Mouse (Mus musculus): ENCODE results near the gene Shox2. TPM values are rescaled to one million over a fixed set of nuclear protein-coding genes. Genes with fewer than 3 reads are reported as not detected.

Gene Shox2
- polyA plus RNA-seq (2015; fragmentation: Nextera tagmentation; extraction: Ambion mirVana): 33.9 and 34.1 TPM in 2 replicates

GRCm38 (mm10) chr3:66981706-66982105, at the start of gene Shox2:
TSS of gene Shox2 (minus strand) at chr3:66981771.
- Histone ChIP-seq H3K27ac (peak within 1 kb of the TSS; percentile 88), H3K9ac (peak within 1 kb of the TSS; percentile 58), H3K27me3 (peaks cover 48% of the 10 kb centered on the region), H3K4me3 (peak within 1 kb of the TSS; percentile 62), H3K36me3 (no peaks in the 10 kb centered on the region), H3K4me2 (peak within 1 kb of the TSS; percentile 83), H3K4me1 (peaks cover 32% of the 10 kb centered on the region), H3K9me3 (no peaks in the 10 kb centered on the region)
- no peak for ATAC-seq (ENCODE audit: insufficient number of reproducible peaks, low FRiP score, low TSS enrichment, low read depth)
- WGBS: 0% methylated on average over 15 of the region's 15 CpGs

- no peaks in the 10 kb centered on the region for H3K4me1 ChIP-seq
- H3K9ac ChIP-seq: no peak overlapping the region
- WGBS: 78% methylated on average over 1 of the region's 1 CpGs
- no peak for ATAC-seq (ENCODE audit: insufficient number of reproducible peaks, low FRiP score, low TSS enrichment, low read depth)
- H3K4me2 ChIP-seq: no peak overlapping the region
- H3K36me3 ChIP-seq: peaks cover 27% of the 10 kb centered on the region
- H3K9me3 ChIP-seq: no peaks in the 10 kb centered on the region
- H3K27ac ChIP-seq: no peak overlapping the region
- H3K27me3 ChIP-seq: no peaks in the 10 kb centered on the region
- no peak overlapping the region for H3K4me3 ChIP-seq
Measured at GRCm38 (mm10) chr3:66996820-66997219, 15.2 kb upstream of the Shox2 start.

GRCm38 (mm10) chr3:66986287-66986560, 4.7 kb upstream of the Shox2 start:
- Histone ChIP-seq H3K27ac (peak overlapping the region; percentile 62; the same call in 1 of the 2 replicates), H3K4me2 (peak overlapping the region; percentile 58), H3K4me3 (peak overlapping the region; percentile 82), H3K4me1 (peaks cover 15% of the 10 kb centered on the region), H3K27me3 (peaks cover 10% of the 10 kb centered on the region), H3K9ac (peak overlapping the region; percentile 74), H3K9me3 (no peaks in the 10 kb centered on the region), H3K36me3 (no peaks in the 10 kb centered on the region)
- ATAC-seq (ENCODE audit: insufficient number of reproducible peaks, low FRiP score, low TSS enrichment, low read depth): no peak; the same call in 1 of the 2 replicates
- WGBS: 6% methylated on average over 1 of the region's 1 CpGs

GRCm38 (mm10) chr3:66985539-66986286, 4.1 kb upstream of the Shox2 start:
- peak; percentile 88 for ATAC-seq (ENCODE audit: insufficient number of reproducible peaks, low FRiP score, low TSS enrichment, low read depth)
- H3K4me2 ChIP-seq: peak overlapping the region; percentile 58
- peaks cover 16% of the 10 kb centered on the region for H3K27me3 ChIP-seq
- no peaks in the 10 kb centered on the region for H3K36me3 ChIP-seq
- peaks cover 20% of the 10 kb centered on the region for H3K4me1 ChIP-seq
- H3K4me3 ChIP-seq: peak overlapping the region; percentile 82
- H3K9me3 ChIP-seq: no peaks in the 10 kb centered on the region
- WGBS: 0% methylated on average over 60 of the region's 60 CpGs
- H3K9ac ChIP-seq: peak overlapping the region; percentile 74
- peak overlapping the region; percentile 62 for H3K27ac ChIP-seq

GRCm38 (mm10) chr3:66983481-66983880, 1.9 kb upstream of the Shox2 start:
- no peak overlapping the region for H3K4me2 ChIP-seq
- no peaks in the 10 kb centered on the region for H3K36me3 ChIP-seq
- H3K9ac ChIP-seq: no peak overlapping the region
- peaks cover 28% of the 10 kb centered on the region for H3K4me1 ChIP-seq
- no peak overlapping the region for H3K4me3 ChIP-seq
- no peak for ATAC-seq (ENCODE audit: insufficient number of reproducible peaks, low FRiP score, low TSS enrichment, low read depth)
- WGBS: 22% methylated on average over 3 of the region's 3 CpGs
- no peaks in the 10 kb centered on the region for H3K9me3 ChIP-seq
- H3K27me3 ChIP-seq: peaks cover 35% of the 10 kb centered on the region
- H3K27ac ChIP-seq: no peak overlapping the region

- Histone ChIP-seq H3K4me2 (peak overlapping the region; percentile 83), H3K9ac (0 out of 2 replicates have a peak overlapping the region, but pooled peaks have one; percentile 4), H3K9me3 (no peaks in the 10 kb centered on the region), H3K27me3 (peaks cover 45% of the 10 kb centered on the region), H3K4me1 (peaks cover 32% of the 10 kb centered on the region), H3K36me3 (no peaks in the 10 kb centered on the region), H3K27ac (peak overlapping the region; percentile 88), H3K4me3 (peak overlapping the region; percentile 62)
- WGBS: under 1% methylated on average over 29 of the region's 29 CpGs
- ATAC-seq (ENCODE audit: insufficient number of reproducible peaks, low FRiP score, low TSS enrichment, low read depth): no peak
Measured at GRCm38 (mm10) chr3:66982181-66982911, 775 bp upstream of the Shox2 start.

GRCm38 (mm10) chr3:66981101-66981661, 390 bp downstream of the Shox2 start, which contains the start of gene Rsrc1:
TSS of gene Rsrc1 (plus strand) at chr3:66981390.
- H3K9me3 ChIP-seq: no peaks in the 10 kb centered on the region
- peak within 1 kb of the TSS; percentile 58 for H3K9ac ChIP-seq
- WGBS: under 1% methylated on average over 49 of the region's 62 CpGs
- peak within 1 kb of the TSS; percentile 83 for H3K4me2 ChIP-seq
- no peaks in the 10 kb centered on the region for H3K36me3 ChIP-seq
- peaks cover 51% of the 10 kb centered on the region for H3K27me3 ChIP-seq
- ATAC-seq (ENCODE audit: insufficient number of reproducible peaks, low FRiP score, low TSS enrichment, low read depth): no peak; the same call in 1 of the 2 replicates
- H3K4me3 ChIP-seq: peak within 1 kb of the TSS; percentile 62
- H3K27ac ChIP-seq: peak within 1 kb of the TSS; percentile 88
- H3K4me1 ChIP-seq: peaks cover 28% of the 10 kb centered on the region

- no peaks in the 10 kb centered on the region for H3K36me3 ChIP-seq
- H3K4me1 ChIP-seq: peaks cover 26% of the 10 kb centered on the region
- H3K27me3 ChIP-seq: peaks cover 55% of the 10 kb centered on the region
- H3K9ac ChIP-seq: peak overlapping the region; percentile 58
- ATAC-seq (ENCODE audit: insufficient number of reproducible peaks, low FRiP score, low TSS enrichment, low read depth): no peak
- 2% methylated on average over 29 of the region's 29 CpGs for WGBS
- H3K9me3 ChIP-seq: no peaks in the 10 kb centered on the region
- H3K4me2 ChIP-seq: peak overlapping the region; percentile 83
- peak overlapping the region; percentile 62 for H3K4me3 ChIP-seq
- H3K27ac ChIP-seq: peak overlapping the region; percentile 88
Measured at GRCm38 (mm10) chr3:66980111-66980975, 1.2 kb downstream of the Shox2 start.

- Histone ChIP-seq H3K27ac (no peak overlapping the region), H3K9me3 (no peaks in the 10 kb centered on the region), H3K36me3 (no peaks in the 10 kb centered on the region), H3K4me1 (peaks cover 26% of the 10 kb centered on the region), H3K4me2 (peak overlapping the region; percentile 46), H3K27me3 (peaks cover 62% of the 10 kb centered on the region), H3K4me3 (peak overlapping the region; percentile 62), H3K9ac (no peak overlapping the region)
- no peak for ATAC-seq (ENCODE audit: insufficient number of reproducible peaks, low FRiP score, low TSS enrichment, low read depth)
- 2% methylated on average over 9 of the region's 9 CpGs for WGBS
Measured at GRCm38 (mm10) chr3:66979491-66979890, 2.1 kb downstream of the Shox2 start.

- Histone ChIP-seq H3K4me1 (peaks cover 29% of the 10 kb centered on the region), H3K9ac (peak overlapping the region; percentile 48), H3K36me3 (no peaks in the 10 kb centered on the region), H3K27ac (peak overlapping the region; percentile 72), H3K4me2 (peak overlapping the region; percentile 46), H3K9me3 (no peaks in the 10 kb centered on the region), H3K27me3 (peaks cover 70% of the 10 kb centered on the region), H3K4me3 (peak overlapping the region; percentile 62)
- ATAC-seq (ENCODE audit: insufficient number of reproducible peaks, low FRiP score, low TSS enrichment, low read depth): no peak
- WGBS: 4% methylated on average over 44 of the region's 45 CpGs
Measured at GRCm38 (mm10) chr3:66978457-66979381, 2.9 kb downstream of the Shox2 start.
